Mouse (Mus musculus): ENCODE measurements around the gene Nedd9.

GRCm38 (mm10) chr13:41371547-41371946, 115.6 kb downstream of the Nedd9 start:
- TF ChIP-seq POLR2A (IDR thresholded peaks at IDR 0.05; ENCODE audit: borderline replicate concordance, extremely low read depth, low read depth, low read length): no peak
- no peak for TF ChIP-seq CTCF (IDR thresholded peaks at IDR 0.05; ENCODE audit: insufficient read depth, low read length)

All from lung, adult 2 months (tissue).